Mouse (Mus musculus): ENCODE results near the gene Fgfr2. TPM values are rescaled to one million over a fixed set of nuclear protein-coding genes. Genes with fewer than 3 reads are reported as not detected.

The Fgfr2 gene
- polyA plus RNA-seq, 1 experiment, result 52.3 TPM

DNA sequence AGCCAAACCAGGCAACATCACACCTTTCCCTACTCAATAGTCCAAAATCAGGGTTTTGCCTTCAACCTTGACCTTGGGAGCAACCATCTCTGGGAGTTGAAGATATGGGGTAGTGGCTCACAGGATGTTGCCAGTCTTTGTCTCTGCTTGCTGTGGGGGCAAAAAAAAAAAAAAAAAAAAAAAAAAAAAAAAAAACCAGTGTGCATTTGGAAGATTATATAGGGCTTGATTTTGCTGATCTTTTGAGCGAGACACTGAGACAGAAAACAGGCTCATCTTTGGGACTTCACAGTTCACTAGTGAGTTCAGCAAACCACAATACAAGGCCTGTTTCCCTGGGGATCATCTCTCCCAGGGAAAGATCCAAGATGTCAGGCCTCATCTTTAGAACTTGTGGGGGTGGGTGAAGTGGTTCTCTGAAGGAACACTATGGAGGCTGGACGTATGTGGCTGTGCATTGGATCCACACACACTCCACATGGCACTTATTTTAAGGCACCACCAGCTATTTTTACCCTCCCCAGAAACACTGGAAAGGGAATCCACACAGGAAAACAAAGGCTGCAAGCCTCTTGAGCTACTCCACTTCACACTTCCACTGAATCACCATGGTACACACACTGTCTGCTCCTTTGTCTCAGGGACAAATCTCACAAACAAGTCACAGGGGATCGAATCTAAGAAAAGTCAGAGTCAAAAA lies 83.4 kb downstream of the Fgfr2 start:
- DNase-seq (ENCODE audit: low read depth), result no peak
- TF ChIP-seq POLR2A (IDR thresholded peaks at IDR 0.05; ENCODE audit: borderline replicate concordance, extremely low read depth, insufficient read depth, insufficient read length, poor library complexity, severe bottlenecking) (no peak), CTCF (IDR thresholded peaks at IDR 0.05; ENCODE audit: borderline replicate concordance, extremely low read depth, insufficient read depth, insufficient read length) (no peak)

GRCm38 (mm10) chr7:133037618-133038017 lies 85.5 kb downstream of the Fgfr2 start:
- TF ChIP-seq CTCF (IDR thresholded peaks at IDR 0.05; ENCODE audit: borderline replicate concordance, extremely low read depth, insufficient read depth, insufficient read length) (no peak), POLR2A (IDR thresholded peaks at IDR 0.05; ENCODE audit: borderline replicate concordance, extremely low read depth, insufficient read depth, insufficient read length, poor library complexity, severe bottlenecking) (no peak)
- DNase-seq (ENCODE audit: low read depth), result no peak

DNA sequence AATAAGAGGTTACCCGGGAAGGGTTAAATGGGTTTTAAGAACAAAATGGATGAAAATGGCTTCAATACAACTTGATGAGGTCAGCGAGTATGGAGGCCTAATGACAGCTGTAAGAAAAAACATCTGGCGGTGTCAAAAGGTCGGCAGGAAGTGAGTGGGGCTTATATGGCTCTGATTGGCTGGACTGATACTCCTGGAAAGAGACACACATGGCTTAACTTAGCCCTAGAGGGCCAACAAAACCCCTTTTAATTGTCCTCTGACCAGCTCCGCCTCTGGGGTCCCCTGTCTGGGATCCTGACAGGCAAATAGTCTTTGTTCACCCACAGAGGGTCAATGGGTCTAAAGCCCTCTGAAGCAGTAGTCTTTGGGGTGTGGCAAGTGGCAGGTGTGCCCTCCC lies 85.9 kb downstream of the Fgfr2 start:
- DNase-seq (ENCODE audit: low read depth), result no peak
- TF ChIP-seq POLR2A (IDR thresholded peaks at IDR 0.05; ENCODE audit: borderline replicate concordance, extremely low read depth, insufficient read depth, insufficient read length, poor library complexity, severe bottlenecking) (no peak), CTCF (IDR thresholded peaks at IDR 0.05; ENCODE audit: borderline replicate concordance, extremely low read depth, insufficient read depth, insufficient read length) (no peak)

GRCm38 (mm10) chr7:133035901-133036300 lies 87.2 kb downstream of the Fgfr2 start:
- TF ChIP-seq CTCF (IDR thresholded peaks at IDR 0.05; ENCODE audit: borderline replicate concordance, extremely low read depth, insufficient read depth, insufficient read length) (no peak), POLR2A (IDR thresholded peaks at IDR 0.05; ENCODE audit: borderline replicate concordance, extremely low read depth, insufficient read depth, insufficient read length, poor library complexity, severe bottlenecking) (no peak)
- no peak for DNase-seq (ENCODE audit: low read depth)

GRCm38 (mm10) chr7:133032589-133033203 lies 90.5 kb downstream of the Fgfr2 start:
- peak; percentile 89 for DNase-seq (ENCODE audit: low read depth)
- TF ChIP-seq POLR2A (IDR thresholded peaks at IDR 0.05; ENCODE audit: borderline replicate concordance, extremely low read depth, insufficient read depth, insufficient read length, poor library complexity, severe bottlenecking), result no peak
- peak; percentile 93 for TF ChIP-seq CTCF (IDR thresholded peaks at IDR 0.05; ENCODE audit: borderline replicate concordance, extremely low read depth, insufficient read depth, insufficient read length)

DNA sequence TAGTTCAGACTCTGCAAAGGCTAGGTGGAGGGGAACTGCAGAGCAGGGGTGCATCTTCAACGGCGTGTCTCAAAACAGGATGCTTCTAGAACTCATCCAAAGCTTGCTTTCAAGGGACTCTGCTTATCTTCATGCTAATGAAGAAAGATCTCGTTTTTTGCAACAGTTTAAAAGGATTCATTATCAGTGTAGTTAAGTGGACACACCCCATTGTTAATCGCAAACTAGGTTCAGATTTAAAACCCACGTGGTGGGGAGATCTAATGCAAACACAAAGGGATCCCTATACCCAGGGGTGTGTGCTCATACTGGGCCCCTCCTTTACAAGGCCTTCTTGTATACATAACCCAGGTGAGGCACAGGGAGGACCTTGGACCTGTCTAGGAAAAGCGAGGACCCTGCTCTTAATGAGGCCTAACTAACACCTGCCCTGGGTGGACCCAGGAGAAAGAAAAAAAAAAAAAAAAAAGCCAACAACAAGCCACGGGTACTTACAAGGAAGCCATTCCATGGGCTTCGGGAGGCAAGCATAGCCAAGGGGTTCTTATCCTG lies 93.6 kb downstream of the Fgfr2 start:
- TF ChIP-seq CTCF (IDR thresholded peaks at IDR 0.05; ENCODE audit: borderline replicate concordance, extremely low read depth, insufficient read depth, insufficient read length) (no peak), POLR2A (IDR thresholded peaks at IDR 0.05; ENCODE audit: borderline replicate concordance, extremely low read depth, insufficient read depth, insufficient read length, poor library complexity, severe bottlenecking) (no peak)
- DNase-seq (ENCODE audit: low read depth), result no peak

GRCm38 (mm10) chr7:133029004-133029403 lies 94.1 kb downstream of the Fgfr2 start:
- DNase-seq (ENCODE audit: low read depth), result no peak
- TF ChIP-seq CTCF (IDR thresholded peaks at IDR 0.05; ENCODE audit: borderline replicate concordance, extremely low read depth, insufficient read depth, insufficient read length) (no peak), POLR2A (IDR thresholded peaks at IDR 0.05; ENCODE audit: borderline replicate concordance, extremely low read depth, insufficient read depth, insufficient read length, poor library complexity, severe bottlenecking) (no peak)

GRCm38 (mm10) chr7:133027930-133028329 lies 95.2 kb downstream of the Fgfr2 start:
- no peak for DNase-seq (ENCODE audit: low read depth)
- TF ChIP-seq POLR2A (IDR thresholded peaks at IDR 0.05; ENCODE audit: borderline replicate concordance, extremely low read depth, insufficient read depth, insufficient read length, poor library complexity, severe bottlenecking), result no peak
- no peak for TF ChIP-seq CTCF (IDR thresholded peaks at IDR 0.05; ENCODE audit: borderline replicate concordance, extremely low read depth, insufficient read depth, insufficient read length)

DNA sequence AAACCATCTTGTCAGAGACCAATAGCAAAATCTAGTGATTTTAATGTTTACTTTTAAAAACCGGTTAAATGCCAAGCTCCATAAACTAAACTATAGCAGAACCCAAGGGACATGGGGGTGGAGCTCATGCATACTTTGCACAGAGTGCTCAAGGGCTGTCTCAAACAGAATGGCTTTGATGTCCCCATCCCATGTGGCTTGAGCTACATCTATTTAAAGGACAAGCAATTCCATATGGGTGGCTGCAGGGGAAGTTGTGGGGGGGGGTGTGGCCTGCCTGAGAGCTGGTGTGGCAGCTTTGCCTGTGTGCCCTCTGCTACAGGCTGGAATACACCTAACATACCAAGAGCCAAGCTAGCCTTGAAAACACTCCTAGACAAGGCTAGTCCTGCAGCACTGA lies 98.5 kb downstream of the Fgfr2 start:
- no peak for DNase-seq (ENCODE audit: low read depth)
- no peak for TF ChIP-seq POLR2A (IDR thresholded peaks at IDR 0.05; ENCODE audit: borderline replicate concordance, extremely low read depth, insufficient read depth, insufficient read length, poor library complexity, severe bottlenecking)
- TF ChIP-seq CTCF (IDR thresholded peaks at IDR 0.05; ENCODE audit: borderline replicate concordance, extremely low read depth, insufficient read depth, insufficient read length), result no peak

- TF ChIP-seq POLR2A (IDR thresholded peaks at IDR 0.05; ENCODE audit: borderline replicate concordance, extremely low read depth, insufficient read depth, insufficient read length, poor library complexity, severe bottlenecking), result no peak
- no peak for TF ChIP-seq CTCF (IDR thresholded peaks at IDR 0.05; ENCODE audit: borderline replicate concordance, extremely low read depth, insufficient read depth, insufficient read length)
- peak; percentile 65 for DNase-seq (ENCODE audit: low read depth)
Measured at GRCm38 (mm10) chr7:133019481-133020020, 103.6 kb downstream of the Fgfr2 start.

DNA sequence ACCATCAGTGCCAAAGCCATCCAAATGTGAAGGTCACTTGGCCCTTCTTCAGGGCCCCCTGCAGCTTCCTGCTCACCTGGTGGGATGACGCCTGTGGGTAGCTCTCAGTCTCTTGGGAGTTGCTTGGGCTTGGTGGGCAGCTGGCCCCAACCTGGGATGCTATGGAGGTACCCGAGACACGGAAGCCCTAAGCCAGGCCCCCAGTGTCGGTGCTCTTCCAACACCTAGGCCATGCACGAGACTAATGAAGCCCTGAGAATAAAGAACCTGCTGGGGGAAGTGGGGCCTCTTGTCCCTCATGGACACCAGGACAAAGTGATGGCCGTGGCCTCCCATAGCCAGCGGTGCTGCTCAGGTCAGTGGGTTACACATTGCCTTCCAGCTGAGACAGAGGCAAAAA lies 104.2 kb downstream of the Fgfr2 start:
- TF ChIP-seq POLR2A (IDR thresholded peaks at IDR 0.05; ENCODE audit: borderline replicate concordance, extremely low read depth, insufficient read depth, insufficient read length, poor library complexity, severe bottlenecking) (no peak), CTCF (IDR thresholded peaks at IDR 0.05; ENCODE audit: borderline replicate concordance, extremely low read depth, insufficient read depth, insufficient read length) (no peak)
- no peak for DNase-seq (ENCODE audit: low read depth)

Data from brain, embryonic 14.5 days (tissue).